Mouse (Mus musculus): Measurements from ENCODE around the gene Tent4a. TPM values are rescaled to one million over a fixed set of nuclear protein-coding genes. Genes with fewer than 3 reads are reported as not detected.

The Tent4a gene
- polyA plus RNA-seq, 1 experiment from 2014 or later, result 7.8 TPM

- ATAC-seq (ENCODE audit: low read depth), result no peak
- DNase-seq (ENCODE audit: low spot score), result peak; percentile 38
- H3K27me3 ChIP-seq (replicated peaks; ENCODE audit: control insufficient read depth, insufficient read depth, low read length), result peaks cover 75% of the 10 kb centered on the region
Observed at GRCm38 (mm10) chr13:69485326-69485725, 49.1 kb downstream of the Tent4a start.

GRCm38 (mm10) chr13:69482751-69483150 lies 51.7 kb downstream of the Tent4a start:
- Histone ChIP-seq H3K4me3 (ENCODE audit: low read depth, low read length) (no peak overlapping the region), H3K27me3 (replicated peaks; ENCODE audit: control insufficient read depth, insufficient read depth, low read length) (peaks cover 64% of the 10 kb centered on the region), H3K9ac (ENCODE audit: low read depth, low read length) (no peak overlapping the region), H3K4me1 (ENCODE audit: control insufficient read depth, insufficient read depth, low read length) (peaks cover 9% of the 10 kb centered on the region; the same call in 1 of the 2 replicates), H3K9me3 (ENCODE audit: control insufficient read depth, low read length) (no peaks in the 10 kb centered on the region), H3K4me2 (ENCODE audit: low read depth, low read length) (peak overlapping the region; percentile 52), H3K27ac (replicated peaks; ENCODE audit: low read depth, low read length) (no peak overlapping the region), H3K36me3 (ENCODE audit: control insufficient read depth, insufficient read depth, low read length) (no peaks in the 10 kb centered on the region)
- DNase-seq (ENCODE audit: low spot score) (peak; percentile 64), ATAC-seq (ENCODE audit: low read depth) (no peak)
- 43% methylated on average over 8 of the region's 8 CpGs for WGBS

More at GRCm38 (mm10) chr13:69485326-69485725, 49.1 kb downstream of the Tent4a start:
- H3K36me3 ChIP-seq (ENCODE audit: control insufficient read depth, insufficient read depth, low read length), result no peaks in the 10 kb centered on the region
- H3K9ac ChIP-seq (ENCODE audit: low read depth, low read length), result no peak overlapping the region
- 15% methylated on average over 6 of the region's 6 CpGs for WGBS
- H3K4me3 ChIP-seq (ENCODE audit: low read depth, low read length), result no peak overlapping the region
- no peaks in the 10 kb centered on the region for H3K9me3 ChIP-seq (ENCODE audit: control insufficient read depth, low read length)
- no peak overlapping the region for H3K27ac ChIP-seq (replicated peaks; ENCODE audit: low read depth, low read length)
- H3K4me1 ChIP-seq (ENCODE audit: control insufficient read depth, insufficient read depth, low read length), result peaks cover 9% of the 10 kb centered on the region; the same call in 1 of the 2 replicates
- no peak overlapping the region for H3K4me2 ChIP-seq (ENCODE audit: low read depth, low read length)

- ATAC-seq (ENCODE audit: low read depth), result peak; percentile 54
Observed at GRCm38 (mm10) chr13:69481634-69482505, 52.5 kb downstream of the Tent4a start.

GRCm38 (mm10) chr13:69481026-69481425 lies 53.4 kb downstream of the Tent4a start:
- 0 out of 2 replicates have a peak, but pooled peaks have one; percentile 50 for ATAC-seq (ENCODE audit: low read depth)
- Histone ChIP-seq H3K27me3 (replicated peaks; ENCODE audit: control insufficient read depth, insufficient read depth, low read length) (peaks cover 49% of the 10 kb centered on the region), H3K9me3 (ENCODE audit: control insufficient read depth, low read length) (no peaks in the 10 kb centered on the region), H3K27ac (replicated peaks; ENCODE audit: low read depth, low read length) (no peak overlapping the region), H3K4me1 (ENCODE audit: control insufficient read depth, insufficient read depth, low read length) (peaks cover 9% of the 10 kb centered on the region; the same call in 1 of the 2 replicates), H3K4me3 (ENCODE audit: low read depth, low read length) (peak overlapping the region; percentile 20; the same call in 1 of the 2 replicates), H3K9ac (ENCODE audit: low read depth, low read length) (no peak overlapping the region), H3K4me2 (ENCODE audit: low read depth, low read length) (peak overlapping the region; percentile 52), H3K36me3 (ENCODE audit: control insufficient read depth, insufficient read depth, low read length) (no peaks in the 10 kb centered on the region)
- 5% methylated on average over 8 of the region's 8 CpGs for WGBS
- DNase-seq (ENCODE audit: low spot score), result peak; percentile 62

More at GRCm38 (mm10) chr13:69481634-69482505, 52.5 kb downstream of the Tent4a start:
- no peaks in the 10 kb centered on the region for H3K36me3 ChIP-seq (ENCODE audit: control insufficient read depth, insufficient read depth, low read length)
- H3K9ac ChIP-seq (ENCODE audit: low read depth, low read length), result 0 out of 2 replicates have a peak overlapping the region, but pooled peaks have one; percentile 31
- H3K4me2 ChIP-seq (ENCODE audit: low read depth, low read length), result peak overlapping the region; percentile 52
- H3K27ac ChIP-seq (replicated peaks; ENCODE audit: low read depth, low read length), result no peak overlapping the region
- peaks cover 56% of the 10 kb centered on the region for H3K27me3 ChIP-seq (replicated peaks; ENCODE audit: control insufficient read depth, insufficient read depth, low read length)
- no peaks in the 10 kb centered on the region for H3K9me3 ChIP-seq (ENCODE audit: control insufficient read depth, low read length)
- peaks cover 9% of the 10 kb centered on the region; the same call in 1 of the 2 replicates for H3K4me1 ChIP-seq (ENCODE audit: control insufficient read depth, insufficient read depth, low read length)
- DNase-seq (ENCODE audit: low spot score), result peak; percentile 86
- peak overlapping the region; percentile 20 for H3K4me3 ChIP-seq (ENCODE audit: low read depth, low read length)
- 2% methylated on average over 30 of the region's 30 CpGs for WGBS

GRCm38 (mm10) chr13:69479906-69480305 lies 54.5 kb downstream of the Tent4a start:
- peaks cover 42% of the 10 kb centered on the region for H3K27me3 ChIP-seq (replicated peaks; ENCODE audit: control insufficient read depth, insufficient read depth, low read length)
- H3K4me2 ChIP-seq (ENCODE audit: low read depth, low read length), result no peak overlapping the region
- H3K36me3 ChIP-seq (ENCODE audit: control insufficient read depth, insufficient read depth, low read length), result no peaks in the 10 kb centered on the region
- H3K9me3 ChIP-seq (ENCODE audit: control insufficient read depth, low read length), result no peaks in the 10 kb centered on the region
- no peak for DNase-seq (ENCODE audit: low spot score)
- H3K4me3 ChIP-seq (ENCODE audit: low read depth, low read length), result no peak overlapping the region
- peaks cover 9% of the 10 kb centered on the region; the same call in 1 of the 2 replicates for H3K4me1 ChIP-seq (ENCODE audit: control insufficient read depth, insufficient read depth, low read length)
- ATAC-seq (ENCODE audit: low read depth), result no peak
- no peak overlapping the region for H3K9ac ChIP-seq (ENCODE audit: low read depth, low read length)
- 82% methylated on average over 2 of the region's 2 CpGs for WGBS
- H3K27ac ChIP-seq (replicated peaks; ENCODE audit: low read depth, low read length), result no peak overlapping the region

- ATAC-seq (ENCODE audit: low read depth) (no peak), DNase-seq (ENCODE audit: low spot score) (no peak)
- Histone ChIP-seq H3K27ac (replicated peaks; ENCODE audit: low read depth, low read length) (no peak overlapping the region), H3K9me3 (ENCODE audit: control insufficient read depth, low read length) (no peaks in the 10 kb centered on the region), H3K4me1 (ENCODE audit: control insufficient read depth, insufficient read depth, low read length) (peaks cover 9% of the 10 kb centered on the region; the same call in 1 of the 2 replicates), H3K9ac (ENCODE audit: low read depth, low read length) (no peak overlapping the region), H3K4me2 (ENCODE audit: low read depth, low read length) (no peak overlapping the region), H3K4me3 (ENCODE audit: low read depth, low read length) (no peak overlapping the region), H3K36me3 (ENCODE audit: control insufficient read depth, insufficient read depth, low read length) (no peaks in the 10 kb centered on the region), H3K27me3 (replicated peaks; ENCODE audit: control insufficient read depth, insufficient read depth, low read length) (peaks cover 33% of the 10 kb centered on the region)
- 88% methylated on average over 6 of the region's 6 CpGs for WGBS
Observed at GRCm38 (mm10) chr13:69478703-69479102, 55.7 kb downstream of the Tent4a start.

- H3K4me2 ChIP-seq (ENCODE audit: low read depth, low read length), result no peak overlapping the region
- no peaks in the 10 kb centered on the region for H3K9me3 ChIP-seq (ENCODE audit: control insufficient read depth, low read length)
- H3K4me1 ChIP-seq (ENCODE audit: control insufficient read depth, insufficient read depth, low read length), result no peaks in the 10 kb centered on the region
- H3K36me3 ChIP-seq (ENCODE audit: control insufficient read depth, insufficient read depth, low read length), result no peaks in the 10 kb centered on the region
- no peak overlapping the region for H3K27ac ChIP-seq (replicated peaks; ENCODE audit: low read depth, low read length)
- peak; percentile 30 for DNase-seq (ENCODE audit: low spot score)
- no peak overlapping the region for H3K4me3 ChIP-seq (ENCODE audit: low read depth, low read length)
- no peaks in the 10 kb centered on the region for H3K27me3 ChIP-seq (replicated peaks; ENCODE audit: control insufficient read depth, insufficient read depth, low read length)
- ATAC-seq (ENCODE audit: low read depth), result no peak
- WGBS, result 43% methylated on average over 17 of the region's 17 CpGs
- no peak overlapping the region for H3K9ac ChIP-seq (ENCODE audit: low read depth, low read length)
Observed at GRCm38 (mm10) chr13:69460635-69461465, 73.6 kb downstream of the Tent4a start.

- ATAC-seq (ENCODE audit: low read depth), result no peak
- no peak overlapping the region for H3K4me2 ChIP-seq (ENCODE audit: low read depth, low read length)
Observed at GRCm38 (mm10) chr13:69459657-69460458, 74.6 kb downstream of the Tent4a start.

More at GRCm38 (mm10) chr13:69459657-69460458, 74.6 kb downstream of the Tent4a start:
- 16% methylated on average over 8 of the region's 8 CpGs for WGBS
- Histone ChIP-seq H3K4me3 (ENCODE audit: low read depth, low read length) (no peak overlapping the region), H3K27me3 (replicated peaks; ENCODE audit: control insufficient read depth, insufficient read depth, low read length) (no peaks in the 10 kb centered on the region), H3K9ac (ENCODE audit: low read depth, low read length) (no peak overlapping the region), H3K36me3 (ENCODE audit: control insufficient read depth, insufficient read depth, low read length) (no peaks in the 10 kb centered on the region), H3K27ac (replicated peaks; ENCODE audit: low read depth, low read length) (no peak overlapping the region), H3K4me1 (ENCODE audit: control insufficient read depth, insufficient read depth, low read length) (no peaks in the 10 kb centered on the region), H3K9me3 (ENCODE audit: control insufficient read depth, low read length) (no peaks in the 10 kb centered on the region)
- DNase-seq (ENCODE audit: low spot score), result peak; percentile 29
